14 mouse cellular contexts compared by ENCODE assay signal in the genomic region with DNA sequence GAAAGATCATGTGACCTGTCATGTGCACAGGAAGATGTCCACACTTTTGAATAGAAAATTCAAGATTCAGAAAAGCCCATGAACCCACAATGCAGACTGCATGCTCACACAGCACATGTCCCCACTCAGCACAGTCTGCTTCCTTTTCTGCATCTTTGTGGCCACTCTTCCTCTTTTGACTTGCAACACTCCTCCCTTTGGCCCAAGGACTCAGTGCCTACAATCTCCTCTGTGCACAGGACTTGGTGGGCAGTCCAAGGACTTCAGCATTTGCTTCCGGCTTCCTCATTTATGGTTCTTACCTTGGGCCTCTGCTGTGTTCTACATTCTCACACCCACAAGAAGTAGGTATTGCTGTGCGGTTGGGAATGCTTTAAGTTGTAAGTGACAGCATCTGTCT. TPM values are rescaled to one million over a fixed set of nuclear protein-coding genes. Genes with fewer than 3 reads are reported as not detected.
"Had no signal": no experiment of that assay in that cellular context is flagged by ENCODE, and none has a peak within 500 bp of the region (broad histone marks: within the 10 kb centered on the region; RNA-seq: fewer than 3 reads in every experiment).

No protein-coding gene starts in this region.

- H3K36me3 ChIP-seq: lung, embryonic 15.5 days; midbrain, embryonic 15.5 days had no signal

- H3K4me1 ChIP-seq: lung, embryonic 15.5 days; midbrain, embryonic 15.5 days had no signal

- H3K27ac ChIP-seq: layer of hippocampus, adult 2 months; lung, embryonic 15.5 days; midbrain, embryonic 15.5 days; stomach, postnatal 0 days had no signal

- ATAC-seq: midbrain, embryonic 15.5 days had no signal

- H3K4me2 ChIP-seq: liver, embryonic 11.5 days; lung, embryonic 15.5 days; midbrain, embryonic 11.5 days; midbrain, embryonic 15.5 days had no signal

- H3K9ac ChIP-seq: lung, embryonic 15.5 days; midbrain, embryonic 15.5 days had no signal

- H3K27me3 ChIP-seq: lung, embryonic 15.5 days; midbrain, embryonic 15.5 days had no signal

- H3K9me3 ChIP-seq: lung, embryonic 15.5 days; midbrain, embryonic 15.5 days had no signal

- DNase-seq: kidney, adult 18-20 months; kidney, postnatal 10 days; kidney, postnatal 4 days; left cerebral cortex, postnatal 4 days; lung, postnatal 14 days; right cerebral cortex, adult 18-20 months; right cerebral cortex, postnatal 25 days; thymus, postnatal 25 days had no signal

- H3K4me3 ChIP-seq: layer of hippocampus, adult 2 months; lung, embryonic 15.5 days; midbrain, embryonic 15.5 days had no signal

RNA-seq across cellular contexts. Expression of a gene that starts 28.7 kb away (rescaled TPM):
- polyA plus RNA-seq: stomach, postnatal 0 days had no signal
